Mouse (Mus musculus) heart, embryonic 14.5 days (tissue): ENCODE data around the gene Nfu1. TPM values are rescaled to one million over a fixed set of nuclear protein-coding genes. Genes with fewer than 3 reads are reported as not detected.
"Not testable (repeated sequence)": the region's sequence is repeated elsewhere in the genome, so short reads cannot be mapped to it uniquely, and the experiment has no call there.

Source experiments
- ATAC-seq: fragments of 200-750 bp; cut with Nextera tagmentation; 2 replicates; pipeline ENCODE4 v1.8.0; 2017; ENCODE audit warnings: low read depth, moderate TSS enrichment; ENCODE audit not compliant: insufficient number of reproducible peaks, insufficient read depth, low FRiP score
- H3K27ac ChIP-seq, 2 experiments: fragments of 200-500 bp in 1 of 2; fragments of 300-500 bp in 1 of 2; sonication (generic) in 1 of 2; replicated peaks in 1 of 2; 2 replicates each; pipeline ENCODE4 v1.5.1; 2012 to 2014; ENCODE audit warnings: low read depth in 2 of 2, low read length in 2 of 2, control low read depth in 1 of 2, mild to moderate bottlenecking in 1 of 2, mixed read lengths in 1 of 2; ENCODE audit not compliant: control insufficient read depth in 1 of 2, insufficient read depth in 1 of 2
- H3K27me3 ChIP-seq: fragments of 300-500 bp; sonication (generic); 2 replicates; pipeline ENCODE4 v1.6.1; 2014; ENCODE audit warnings: mild to moderate bottlenecking, low read length, control low read depth; ENCODE audit not compliant: control insufficient read depth, insufficient read depth
- H3K36me3 ChIP-seq: fragments of 300-500 bp; sonication (generic); 2 replicates; pipeline ENCODE4 v1.6.1; 2014; ENCODE audit warnings: mild to moderate bottlenecking, control low read depth, low read length, mixed read lengths; ENCODE audit not compliant: control insufficient read depth, insufficient read depth
- H3K4me1 ChIP-seq, 2 experiments: fragments of 200-500 bp in 1 of 2; fragments of 300-500 bp in 1 of 2; sonication (generic) in 1 of 2; 2 replicates each; pipeline ENCODE4 v1.6.1; 2012 to 2014; ENCODE audit warnings: low read length in 2 of 2, control low read depth in 1 of 2, mixed read lengths in 1 of 2; ENCODE audit not compliant: control insufficient read depth in 2 of 2, insufficient read depth in 2 of 2
- H3K4me2 ChIP-seq: fragments of 300-500 bp; sonication (generic); 2 replicates; pipeline ENCODE4 v1.6.1; 2014; ENCODE audit warnings: mild to moderate bottlenecking, low read length
- H3K4me3 ChIP-seq, 2 experiments: fragments of 200-500 bp in 1 of 2; fragments of 300-500 bp in 1 of 2; sonication (generic) in 1 of 2; 2 replicates each; pipeline ENCODE4 v1.5.1; 2012 to 2014; ENCODE audit warnings: low read length in 2 of 2, mild to moderate bottlenecking in 2 of 2, control low read depth in 1 of 2, low read depth in 1 of 2, moderate library complexity in 1 of 2; ENCODE audit not compliant: control insufficient read depth in 1 of 2, insufficient read depth in 1 of 2
- H3K9ac ChIP-seq: fragments of 300-500 bp; sonication (generic); 2 replicates; pipeline ENCODE4 v1.6.1; 2014; ENCODE audit warnings: mild to moderate bottlenecking, low read length
- H3K9me3 ChIP-seq: fragments of 300-500 bp; sonication (generic); 2 replicates; pipeline ENCODE4 v1.6.1; 2016; ENCODE audit warnings: low read length, control low read depth; ENCODE audit not compliant: control insufficient read depth
- WGBS: fragments of 180-500 bp; shearing (Covaris S2); extraction: QIAGEN DNeasy Blood & Tissue Kit; methylation state at CpG from one replicate; pipeline ENCODE4 v1.1.7; 2014; 5-methylcytosine and 5-hydroxymethylcytosine counted together
- polyA plus RNA-seq: library from polyadenylated mRNA; unstranded; fragments of >200 nt; fragmentation: Nextera tagmentation; extraction: Ambion mirVana; gene quantifications from 2 replicates; pipeline ENCODE4 v1.2.1, GENCODE M21; 2014

The Nfu1 gene
- polyA plus RNA-seq, 1 experiment from 2014 or later = 108 TPM

GRCm38 (mm10) chr6:87021791-87022190 lies 12.8 kb downstream of the Nfu1 start:
- H3K27me3 ChIP-seq = no peaks in the 10 kb centered on the region
- H3K4me2 ChIP-seq = no peak overlapping the region
- H3K4me3 ChIP-seq = no peak overlapping the region
- H3K9me3 ChIP-seq = 0 out of 2 replicates have a peak, but pooled peaks cover 6% of the 10 kb centered on the region
- H3K27ac ChIP-seq = no peak overlapping the region
- ATAC-seq = no peak
- H3K4me1 ChIP-seq = peaks cover 2 to 4% of the 10 kb centered on the region in 2 experiments; a peak in 1 of 4 replicates
- H3K9ac ChIP-seq = no peak overlapping the region
- WGBS = 98% methylated on average over 12 of the region's 12 CpGs
- peaks cover 96% of the 10 kb centered on the region for H3K36me3 ChIP-seq

GRCm38 (mm10) chr6:87026980-87027379 lies 17.9 kb downstream of the Nfu1 start:
- Histone ChIP-seq H3K9ac (no peak overlapping the region), H3K9me3 (no peaks in the 10 kb centered on the region), H3K27ac (no peak overlapping the region), H3K4me2 (no peak overlapping the region), H3K4me1 (peaks cover 2 to 4% of the 10 kb centered on the region in 2 experiments; a peak in 1 of 4 replicates), H3K36me3 (peaks cover 77% of the 10 kb centered on the region), H3K4me3 (no peak overlapping the region), H3K27me3 (no peaks in the 10 kb centered on the region)
- WGBS = 83% methylated on average over 7 of the region's 7 CpGs
- ATAC-seq = no peak

GRCm38 (mm10) chr6:87028881-87029280 lies 19.8 kb downstream of the Nfu1 start:
- Histone ChIP-seq H3K27me3 (no peaks in the 10 kb centered on the region), H3K36me3 (peaks cover 60% of the 10 kb centered on the region), H3K4me1 (peaks cover 2 to 4% of the 10 kb centered on the region in 2 experiments; a peak in 1 of 4 replicates), H3K9ac (no peak overlapping the region), H3K4me3 (no peak overlapping the region), H3K9me3 (no peaks in the 10 kb centered on the region), H3K27ac (no peak overlapping the region), H3K4me2 (no peak overlapping the region)
- no peak for ATAC-seq

GRCm38 (mm10) chr6:87031310-87031709 lies 22.3 kb downstream of the Nfu1 start:
- not testable (repeated sequence) for ATAC-seq, H3K9me3 ChIP-seq, H3K4me1 ChIP-seq, H3K27ac ChIP-seq, H3K4me2 ChIP-seq, H3K4me3 ChIP-seq, H3K27me3 ChIP-seq, H3K9ac ChIP-seq
- peaks cover 36% of the 10 kb centered on the region for H3K36me3 ChIP-seq
- WGBS = 93% methylated on average over 7 of the region's 7 CpGs

GRCm38 (mm10) chr6:87032401-87032800 lies 23.4 kb downstream of the Nfu1 start:
- H3K27me3 ChIP-seq = no peaks in the 10 kb centered on the region
- no peak overlapping the region for H3K4me3 ChIP-seq
- no peak overlapping the region for H3K27ac ChIP-seq
- H3K36me3 ChIP-seq = peaks cover 26% of the 10 kb centered on the region
- no peak overlapping the region for H3K4me2 ChIP-seq
- H3K4me1 ChIP-seq = no peaks in the 10 kb centered on the region
- ATAC-seq = no peak
- 0 out of 2 replicates have a peak, but pooled peaks cover 7% of the 10 kb centered on the region for H3K9me3 ChIP-seq
- no peak overlapping the region for H3K9ac ChIP-seq
- 46% methylated on average over 3 of the region's 3 CpGs for WGBS

GRCm38 (mm10) chr6:87034395-87034794 lies 25.4 kb downstream of the Nfu1 start:
- no peak for ATAC-seq
- peaks cover 7% of the 10 kb centered on the region for H3K36me3 ChIP-seq
- 79% methylated on average over 3 of the region's 3 CpGs for WGBS

DNA sequence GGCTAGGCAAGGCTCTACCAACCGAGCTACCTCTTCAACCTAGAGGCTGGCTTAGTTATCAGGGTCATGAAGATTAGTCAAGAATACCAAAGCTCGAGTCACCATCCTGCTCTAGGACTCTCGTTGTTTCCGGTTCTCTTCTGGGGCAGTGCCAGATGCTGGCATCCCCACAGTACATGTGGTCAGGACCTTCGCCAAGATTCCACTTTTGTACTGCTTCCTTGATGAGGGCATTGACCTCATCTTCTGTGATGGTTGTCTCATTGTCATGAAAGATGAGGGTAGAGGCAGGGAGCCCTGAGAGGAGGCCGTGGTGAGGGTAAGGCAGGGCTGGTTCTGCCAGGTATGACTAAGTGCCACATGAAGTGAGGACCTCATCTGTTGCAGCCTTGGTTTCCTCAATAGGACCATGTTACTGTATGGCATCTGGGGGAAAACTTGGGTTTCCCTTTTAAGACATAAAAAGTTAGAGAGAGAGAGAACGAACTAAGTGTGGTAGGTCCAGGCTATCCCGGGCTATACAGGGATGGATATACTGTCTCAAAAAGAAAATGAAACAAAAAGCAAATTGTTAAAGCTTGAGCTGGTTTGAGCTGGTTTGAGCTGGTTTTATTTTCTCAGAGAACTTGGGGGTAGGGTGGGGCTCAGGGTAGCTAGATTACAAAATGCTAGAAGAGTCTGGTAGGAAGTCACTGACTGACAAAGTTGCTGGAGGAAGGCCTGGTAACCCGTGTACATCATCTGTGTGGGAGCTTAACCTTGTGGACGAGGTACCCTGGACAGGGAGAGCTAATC lies 29.0 kb downstream of the Nfu1 start:
- H3K9me3 ChIP-seq = 0 out of 2 replicates have a peak, but pooled peaks cover 7% of the 10 kb centered on the region
- no peak overlapping the region for H3K9ac ChIP-seq
- 79% methylated on average over 10 of the region's 10 CpGs for WGBS
- no peak overlapping the region for H3K27ac ChIP-seq
- no peak for ATAC-seq
- H3K4me3 ChIP-seq = no peak overlapping the region
- H3K36me3 ChIP-seq = no peaks in the 10 kb centered on the region
- H3K4me1 ChIP-seq = 0 out of 4 replicates have a peak, but pooled peaks cover 0 to 5% of the 10 kb centered on the region in 2 experiments
- no peak overlapping the region for H3K4me2 ChIP-seq
- no peaks in the 10 kb centered on the region for H3K27me3 ChIP-seq

More at GRCm38 (mm10) chr6:87034395-87034794, 25.4 kb downstream of the Nfu1 start:
- H3K4me2 ChIP-seq = no peak overlapping the region
- no peaks in the 10 kb centered on the region for H3K4me1 ChIP-seq
- H3K27ac ChIP-seq = no peak overlapping the region
- H3K27me3 ChIP-seq = no peaks in the 10 kb centered on the region
- H3K4me3 ChIP-seq = no peak overlapping the region
- H3K9ac ChIP-seq = no peak overlapping the region
- H3K9me3 ChIP-seq = 0 out of 2 replicates have a peak, but pooled peaks cover 7% of the 10 kb centered on the region
